Mouse (Mus musculus) small intestine, adult 2 months (tissue): ENCODE results near the gene Zcchc24.

Source experiments
- CTCF ChIP-seq: fragments of 200-500 bp; IDR thresholded peaks from 2 replicates; pipeline ENCODE4 v1.5.1; 2012; ENCODE audit warnings: low read depth, mild to moderate bottlenecking, control low read depth, inconsistent platforms, low read length, moderate library complexity, mixed read lengths; ENCODE audit not compliant: insufficient replicate concordance, insufficient read length; ENCODE audit errors: extremely low read depth
- POLR2A ChIP-seq: fragments of 200-500 bp; IDR thresholded peaks from 2 replicates; pipeline ENCODE4 v1.6.1; 2012; ENCODE audit warnings: low read depth, mild to moderate bottlenecking, control low read depth, inconsistent platforms, low read length, moderate library complexity

GRCm38 (mm10) chr14:25726226-25727148 lies 42.4 kb downstream of the Zcchc24 start:
- TF ChIP-seq POLR2A (no peak), CTCF (peak; percentile 96; the same call in 1 of the 2 replicates)
